Mouse (Mus musculus): ENCODE data around the gene Txnip. TPM values are rescaled to one million over a fixed set of nuclear protein-coding genes. Genes with fewer than 3 reads are reported as not detected.
"Not testable (repeated sequence)": the region's sequence is repeated elsewhere in the genome, so short reads cannot be mapped to it uniquely, and the experiment has no call there.

Txnip gene
- polyA plus RNA-seq, 1 experiment from 2014 or later = 59.9 TPM

- DNase-seq (ENCODE audit: low spot score) = no peak
- Histone ChIP-seq H3K9me3 (no peaks in the 10 kb centered on the region), H3K36me3 (peaks cover 11% of the 10 kb centered on the region), H3K4me3 (peak overlapping the region; percentile 92), H3K27ac (peak overlapping the region; percentile 98), H3K4me1 (peaks cover 39% of the 10 kb centered on the region), H3K27me3 (ENCODE audit: insufficient read depth, poor library complexity, severe bottlenecking) (peaks cover 8% of the 10 kb centered on the region; the same call in 1 of the 2 replicates)
- 42% methylated on average over 10 of the region's 10 CpGs for WGBS
These were observed 44.4 kb downstream of the Txnip start for GRCm38 (mm10) chr3:96601941-96602703.

- no peak for DNase-seq (ENCODE audit: low spot score)
- peaks cover 15% of the 10 kb centered on the region for H3K36me3 ChIP-seq
- H3K27ac ChIP-seq = peak overlapping the region; percentile 98; the same call in 1 of the 2 replicates
- peak overlapping the region; percentile 92 for H3K4me3 ChIP-seq
- WGBS = 62% methylated on average over 5 of the region's 5 CpGs
- H3K9me3 ChIP-seq = no peaks in the 10 kb centered on the region
- H3K27me3 ChIP-seq (ENCODE audit: insufficient read depth, poor library complexity, severe bottlenecking) = peaks cover 8% of the 10 kb centered on the region; the same call in 1 of the 2 replicates
- H3K4me1 ChIP-seq = peaks cover 33% of the 10 kb centered on the region
These were observed 44.9 kb downstream of the Txnip start for GRCm38 (mm10) chr3:96602704-96603084.

- Histone ChIP-seq H3K27ac (0 out of 2 replicates have a peak overlapping the region, but pooled peaks have one; percentile 98), H3K27me3 (ENCODE audit: insufficient read depth, poor library complexity, severe bottlenecking) (peaks cover 8% of the 10 kb centered on the region; the same call in 1 of the 2 replicates), H3K36me3 (peaks cover 19% of the 10 kb centered on the region), H3K4me1 (peaks cover 27% of the 10 kb centered on the region), H3K4me3 (peak overlapping the region; percentile 92; the same call in 1 of the 2 replicates), H3K9me3 (no peaks in the 10 kb centered on the region)
- 80% methylated on average over 5 of the region's 5 CpGs for WGBS
- DNase-seq (ENCODE audit: low spot score) = no peak
These were observed 45.6 kb downstream of the Txnip start for GRCm38 (mm10) chr3:96603311-96603710.

GRCm38 (mm10) chr3:96606007-96606406 lies 48.2 kb downstream of the Txnip start:
- DNase-seq (ENCODE audit: low spot score); H3K27ac ChIP-seq; H3K27me3 ChIP-seq (ENCODE audit: insufficient read depth, poor library complexity, severe bottlenecking); H3K9me3 ChIP-seq; H3K4me3 ChIP-seq: not testable (repeated sequence)
- WGBS = 82% methylated on average over 4 of the region's 4 CpGs
- peaks cover 25% of the 10 kb centered on the region for H3K36me3 ChIP-seq
- peaks cover 24% of the 10 kb centered on the region for H3K4me1 ChIP-seq

- H3K27ac ChIP-seq = no peak overlapping the region
- no peak overlapping the region for H3K4me3 ChIP-seq
- H3K4me1 ChIP-seq = peaks cover 24% of the 10 kb centered on the region
- no peak for DNase-seq (ENCODE audit: low spot score)
- 83% methylated on average over 4 of the region's 4 CpGs for WGBS
- H3K9me3 ChIP-seq = no peaks in the 10 kb centered on the region
- H3K27me3 ChIP-seq (ENCODE audit: insufficient read depth, poor library complexity, severe bottlenecking) = no peaks in the 10 kb centered on the region
- peaks cover 25% of the 10 kb centered on the region for H3K36me3 ChIP-seq
These were observed 48.9 kb downstream of the Txnip start for GRCm38 (mm10) chr3:96606618-96607017.

Other genes with a start within 250 kb of the Txnip start
- 0.49 TPM in 1 of 2 replicates, not detected in the other for gene BC107364, start 105.7 kb upstream of the Txnip start, polyA plus RNA-seq (2016; fragmentation: Nextera tagmentation; extraction: Ambion mirVana)
- gene Hfe2, start 32.8 kb upstream of the Txnip start, polyA plus RNA-seq (2016; fragmentation: Nextera tagmentation; extraction: Ambion mirVana) = 5.5 and 8.9 TPM in 2 replicates
- gene Gm16253, start 19.0 kb downstream of the Txnip start, polyA plus RNA-seq (2016; fragmentation: Nextera tagmentation; extraction: Ambion mirVana) = 0.88 and 2.8 TPM in 2 replicates
- gene Polr3gl, start 36.2 kb downstream of the Txnip start, polyA plus RNA-seq (2016; fragmentation: Nextera tagmentation; extraction: Ambion mirVana) = 37.1 and 37.2 TPM in 2 replicates
- gene Ankrd34a, start 38.7 kb downstream of the Txnip start, polyA plus RNA-seq (2016; fragmentation: Nextera tagmentation; extraction: Ambion mirVana) = 6.8 and 10.4 TPM in 2 replicates
- gene Lix1l, start 43.2 kb downstream of the Txnip start, polyA plus RNA-seq (2016; fragmentation: Nextera tagmentation; extraction: Ambion mirVana) = 4.7 and 4.8 TPM in 2 replicates
- gene Rbm8a, start 72.0 kb downstream of the Txnip start, polyA plus RNA-seq (2016; fragmentation: Nextera tagmentation; extraction: Ambion mirVana) = 112 and 150 TPM in 2 replicates
- gene Pex11b, start 77.4 kb downstream of the Txnip start, polyA plus RNA-seq (2016; fragmentation: Nextera tagmentation; extraction: Ambion mirVana) = 37.1 and 39.0 TPM in 2 replicates
- gene Gm42957, start 77.5 kb downstream of the Txnip start, polyA plus RNA-seq (2016; fragmentation: Nextera tagmentation; extraction: Ambion mirVana) = 0.10 and 0.26 TPM in 2 replicates
- 0.74 and 0.84 TPM in 2 replicates for gene Itga10, start 87.6 kb downstream of the Txnip start, polyA plus RNA-seq (2016; fragmentation: Nextera tagmentation; extraction: Ambion mirVana)
- gene Ankrd35, start 112.2 kb downstream of the Txnip start, polyA plus RNA-seq (2016; fragmentation: Nextera tagmentation; extraction: Ambion mirVana) = 0.14 TPM in 2 replicates
- gene Pias3, start 138.4 kb downstream of the Txnip start, polyA plus RNA-seq (2016; fragmentation: Nextera tagmentation; extraction: Ambion mirVana) = 41.8 and 43.4 TPM in 2 replicates
- 7.1 and 8.5 TPM in 2 replicates for gene Nudt17, start 150.6 kb downstream of the Txnip start, polyA plus RNA-seq (2016; fragmentation: Nextera tagmentation; extraction: Ambion mirVana)
- 37.7 and 41.0 TPM in 2 replicates for gene Polr3c, start 169.7 kb downstream of the Txnip start, polyA plus RNA-seq (2016; fragmentation: Nextera tagmentation; extraction: Ambion mirVana)
- gene Rnf115, start 169.7 kb downstream of the Txnip start, polyA plus RNA-seq (2016; fragmentation: Nextera tagmentation; extraction: Ambion mirVana) = 47.9 and 59.6 TPM in 2 replicates